Mouse (Mus musculus): Measurements from ENCODE around the gene Tpgs1.

Tpgs1 gene

GRCm38 (mm10) chr10:79668771-79669575 lies at the start of gene Tpgs1:
Gene Tpgs1, plus strand, starts transcription at chr10:79669369.
- in situ Hi-C loops (cut with MboI; ENCODE audit: low sequenced_read_pairs) = no loop called here

- in situ Hi-C loops (cut with MboI; ENCODE audit: low sequenced_read_pairs) = no loop called here
These were observed 45.2 kb upstream of the Tpgs1 start for GRCm38 (mm10) chr10:79623950-79624349.

GRCm38 (mm10) chr10:79625398-79625797 lies 43.8 kb upstream of the Tpgs1 start:
- in situ Hi-C loops (cut with MboI; ENCODE audit: low sequenced_read_pairs) = no loop called here

- in situ Hi-C loops (cut with MboI; ENCODE audit: low sequenced_read_pairs) = no loop called here
These were observed 43.0 kb upstream of the Tpgs1 start for GRCm38 (mm10) chr10:79626156-79626555.

GRCm38 (mm10) chr10:79628377-79628776 lies 40.8 kb upstream of the Tpgs1 start:
- in situ Hi-C loops (cut with MboI; ENCODE audit: low sequenced_read_pairs) = no loop called here

- in situ Hi-C loops (cut with MboI; ENCODE audit: low sequenced_read_pairs) = no loop called here
These were observed 37.7 kb upstream of the Tpgs1 start for GRCm38 (mm10) chr10:79631432-79631831.

- in situ Hi-C loops (cut with MboI; ENCODE audit: low sequenced_read_pairs) = no loop called here
These were observed 36.0 kb upstream of the Tpgs1 start for GRCm38 (mm10) chr10:79633006-79633777.

GRCm38 (mm10) chr10:79636287-79636686 lies 32.9 kb upstream of the Tpgs1 start:
- in situ Hi-C loops (cut with MboI; ENCODE audit: low sequenced_read_pairs) = no loop called here

GRCm38 (mm10) chr10:79637128-79638110 lies 31.8 kb upstream of the Tpgs1 start, which contains the start of gene Shc2:
Gene Shc2, minus strand, starts transcription at chr10:79637918.
- in situ Hi-C loops (cut with MboI; ENCODE audit: low sequenced_read_pairs) = no loop called here

- in situ Hi-C loops (cut with MboI; ENCODE audit: low sequenced_read_pairs) = no loop called here
These were observed 30.5 kb upstream of the Tpgs1 start for GRCm38 (mm10) chr10:79638486-79639204.

- in situ Hi-C loops (cut with MboI; ENCODE audit: low sequenced_read_pairs) = loop anchor here (10.0 kb wide), 1 partner anchor 51 kb away; no protein-coding TSS in a partner anchor
These were observed 23.5 kb upstream of the Tpgs1 start, which contains the start of gene Odf3l2 for GRCm38 (mm10) chr10:79645711-79646110. Gene Odf3l2, minus strand, starts transcription at chr10:79645738.

- in situ Hi-C loops (cut with MboI; ENCODE audit: low sequenced_read_pairs) = loop anchor here (10.0 kb wide), 1 partner anchor 54 kb away; no protein-coding TSS in a partner anchor
These were observed 20.0 kb upstream of the Tpgs1 start for GRCm38 (mm10) chr10:79649070-79649751.

- in situ Hi-C loops (cut with MboI; ENCODE audit: low sequenced_read_pairs) = no loop called here
These were observed 16.4 kb upstream of the Tpgs1 start for GRCm38 (mm10) chr10:79652789-79653188.

- in situ Hi-C loops (cut with MboI; ENCODE audit: low sequenced_read_pairs) = no loop called here
These were observed 14.2 kb upstream of the Tpgs1 start for GRCm38 (mm10) chr10:79654946-79655395.

- in situ Hi-C loops (cut with MboI; ENCODE audit: low sequenced_read_pairs) = no loop called here
These were observed 10.3 kb upstream of the Tpgs1 start for GRCm38 (mm10) chr10:79658829-79659228.

GRCm38 (mm10) chr10:79660298-79660697 lies 8.9 kb upstream of the Tpgs1 start:
- in situ Hi-C loops (cut with MboI; ENCODE audit: low sequenced_read_pairs) = no loop called here

GRCm38 (mm10) chr10:79661861-79662260 lies 7.3 kb upstream of the Tpgs1 start:
- in situ Hi-C loops (cut with MboI; ENCODE audit: low sequenced_read_pairs) = no loop called here

- in situ Hi-C loops (cut with MboI; ENCODE audit: low sequenced_read_pairs) = no loop called here
These were observed 5.0 kb upstream of the Tpgs1 start, which contains the start of gene Madcam1 for GRCm38 (mm10) chr10:79664131-79664665. Gene Madcam1, plus strand, starts transcription at chr10:79664559.

GRCm38 (mm10) chr10:79665051-79665450 lies 4.1 kb upstream of the Tpgs1 start:
- in situ Hi-C loops (cut with MboI; ENCODE audit: low sequenced_read_pairs) = no loop called here

All from CH12F3 (cell line).